Mouse (Mus musculus): ENCODE results near the gene Aebp1.
A peak's percentile ranks its signal among the peaks of the same experiment; 100 is the strongest.

DNA sequence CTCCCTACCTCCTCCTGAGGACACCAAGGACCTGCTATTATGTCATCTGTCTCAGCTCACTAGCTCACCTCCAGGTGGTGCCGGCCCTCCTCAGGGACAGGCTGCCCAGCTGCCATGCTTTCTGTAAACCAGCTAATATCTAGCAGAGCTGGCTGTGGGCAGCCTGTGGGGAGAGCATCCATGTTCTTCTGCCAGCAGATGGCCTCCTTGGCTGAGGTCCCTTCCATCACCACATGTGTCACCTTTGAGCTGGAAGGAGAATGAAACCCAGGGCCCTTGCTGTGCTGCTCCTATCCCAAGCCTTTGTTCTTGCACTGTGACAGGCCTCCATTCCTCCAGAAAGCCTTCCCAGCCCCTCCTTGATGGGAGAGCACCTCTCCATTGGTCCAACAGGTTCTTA, 25.6 kb upstream of the Aebp1 start:
- TF ChIP-seq CTCF (IDR thresholded peaks at IDR 0.05; ENCODE audit: borderline replicate concordance, extremely low read depth, insufficient read depth, insufficient read length) (peak; percentile 27; the same call in 1 of the 2 replicates), POLR2A (IDR thresholded peaks at IDR 0.05; ENCODE audit: borderline replicate concordance, extremely low read depth, insufficient read depth, insufficient read length, poor library complexity, severe bottlenecking) (no peak)
